Mouse (Mus musculus): ENCODE results near the gene Crk. TPM values are rescaled to one million over a fixed set of nuclear protein-coding genes. Genes with fewer than 3 reads are reported as not detected.

The Crk gene
- 86.8 and 101 TPM in 2 replicates for polyA plus RNA-seq (2015; fragmentation: Nextera tagmentation; extraction: Ambion mirVana)

GRCm38 (mm10) chr11:75678747-75679438, at the start of gene Crk:
Gene Crk (plus strand): TSS chr11:75679259.

DNA sequence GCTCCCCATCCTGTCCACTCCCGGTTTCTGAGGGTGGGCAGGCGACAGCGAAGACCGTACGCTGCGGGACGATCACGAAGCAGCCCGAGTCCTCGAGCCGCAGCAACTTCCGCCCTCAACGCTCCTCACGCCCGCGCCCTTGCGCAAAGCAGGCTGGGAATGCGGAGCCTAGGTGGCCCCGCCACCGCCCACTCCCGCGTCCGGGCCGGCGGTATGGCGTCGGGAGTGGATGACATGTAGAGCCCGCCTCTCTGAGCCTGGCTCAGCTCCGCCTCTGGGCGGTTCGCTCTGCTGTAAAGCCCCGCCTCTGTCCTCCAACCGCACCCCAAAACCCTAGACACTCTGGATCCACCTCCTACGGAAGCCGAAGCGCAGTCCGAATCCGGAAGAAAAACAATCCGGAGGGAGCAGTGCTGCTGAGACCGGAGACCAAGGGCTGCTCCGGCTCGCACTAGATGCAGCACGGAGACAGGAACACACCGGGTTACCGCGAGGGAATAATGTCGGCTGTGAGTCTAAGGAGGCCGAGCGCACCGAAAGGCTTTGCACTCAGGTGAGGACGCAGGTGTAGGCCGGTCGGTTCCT, 48.3 kb upstream of the Crk start, which contains the start of gene Inpp5k:
TSS of gene Inpp5k (plus strand) at position 344 of the 585 bp plus-strand sequence.

GRCm38 (mm10) chr11:75650311-75650710, 28.7 kb upstream of the Crk start, which contains the start of gene Myo1c:
Gene Myo1c (plus strand): TSS chr11:75650504.

DNA sequence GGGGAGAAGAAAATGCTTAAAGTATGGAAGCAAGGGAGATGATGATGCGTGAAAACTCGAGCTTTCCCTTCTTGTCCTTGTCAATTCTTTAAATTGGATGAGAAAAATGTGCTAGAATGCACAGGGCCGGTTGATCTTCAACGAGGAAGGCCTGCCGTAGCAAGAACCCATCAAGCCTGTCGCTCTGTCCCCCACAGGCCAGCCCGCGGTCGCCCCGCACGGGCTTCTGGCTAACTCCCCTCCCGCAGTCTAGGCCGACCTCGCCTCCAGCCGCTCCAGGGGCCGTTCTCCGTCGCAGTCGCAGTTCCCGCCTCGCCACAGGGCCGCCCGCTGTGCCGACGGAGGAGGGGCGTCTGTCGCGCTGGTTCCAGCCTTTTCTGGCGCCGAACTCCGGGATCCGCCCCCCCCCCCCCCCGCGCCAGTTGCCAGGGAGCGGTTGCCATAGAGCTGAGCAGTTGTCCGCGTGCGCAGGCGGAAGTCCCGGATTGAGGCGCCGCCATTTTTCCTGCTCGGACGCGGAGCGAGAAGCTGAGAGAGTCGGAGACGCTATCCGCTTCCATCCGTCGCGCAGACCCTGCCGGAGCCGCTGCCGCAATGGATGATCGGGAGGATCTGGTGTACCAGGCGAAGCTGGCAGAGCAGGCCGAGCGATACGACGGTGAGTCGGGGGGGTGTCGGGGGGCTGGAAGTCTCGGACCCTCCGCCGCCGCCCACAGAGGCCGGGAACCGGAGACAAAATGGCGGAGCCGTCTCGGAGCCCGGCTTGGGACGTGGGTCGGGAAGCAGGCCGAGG, 53.6 kb downstream of the Crk start, which contains the start of gene Ywhae:
TSS of gene Ywhae (plus strand) at position 436 of the 793 bp plus-strand sequence.

Other genes starting within 250 kb of the Crk start
- 0.21 and 0.57 TPM in 2 replicates for gene Serpinf2, start 239.7 kb upstream of the Crk start, polyA plus RNA-seq (2015; fragmentation: Nextera tagmentation; extraction: Ambion mirVana)
- 3.1 and 3.6 TPM in 2 replicates for gene Wdr81, start 224.5 kb upstream of the Crk start, polyA plus RNA-seq (2015; fragmentation: Nextera tagmentation; extraction: Ambion mirVana)
- gene Tlcd2, start 217.5 kb upstream of the Crk start, polyA plus RNA-seq (2015; fragmentation: Nextera tagmentation; extraction: Ambion mirVana): 20.0 and 24.6 TPM in 2 replicates
- 18.4 and 19.3 TPM in 2 replicates for gene Prpf8, start 192.4 kb upstream of the Crk start, polyA plus RNA-seq (2015; fragmentation: Nextera tagmentation; extraction: Ambion mirVana)
- gene Rilp, start 169.2 kb upstream of the Crk start, polyA plus RNA-seq (2015; fragmentation: Nextera tagmentation; extraction: Ambion mirVana): 3.8 and 4.4 TPM in 2 replicates
- 2.7 and 3.2 TPM in 2 replicates for gene Scarf1, start 165.7 kb upstream of the Crk start, polyA plus RNA-seq (2015; fragmentation: Nextera tagmentation; extraction: Ambion mirVana)
- 3.7 and 4.3 TPM in 2 replicates for gene Slc43a2, start 147.6 kb upstream of the Crk start, polyA plus RNA-seq (2015; fragmentation: Nextera tagmentation; extraction: Ambion mirVana)
- 110 and 112 TPM in 2 replicates for gene Pitpna, start 91.2 kb upstream of the Crk start, polyA plus RNA-seq (2015; fragmentation: Nextera tagmentation; extraction: Ambion mirVana)
- 18.8 and 22.6 TPM in 2 replicates for gene Inpp5k, start 48.3 kb upstream of the Crk start, polyA plus RNA-seq (2015; fragmentation: Nextera tagmentation; extraction: Ambion mirVana)
- 108 and 141 TPM in 2 replicates for gene Myo1c, start 28.8 kb upstream of the Crk start, polyA plus RNA-seq (2015; fragmentation: Nextera tagmentation; extraction: Ambion mirVana)
- 414 and 511 TPM in 2 replicates for gene Ywhae, start 53.6 kb downstream of the Crk start, polyA plus RNA-seq (2015; fragmentation: Nextera tagmentation; extraction: Ambion mirVana)
- gene Doc2b, start 116.8 kb downstream of the Crk start, polyA plus RNA-seq (2015; fragmentation: Nextera tagmentation; extraction: Ambion mirVana): 0.06 and 0.07 TPM in 2 replicates